Mouse (Mus musculus) kidney, embryonic 16.5 days (tissue): ENCODE data around the gene 1810013L24Rik. TPM values are rescaled to one million over a fixed set of nuclear protein-coding genes. Genes with fewer than 3 reads are reported as not detected.

ENCODE experiments used
- ATAC-seq: fragments of 200-750 bp; cut with Nextera tagmentation; 2 replicates; pipeline ENCODE4 v1.8.0; 2017; ENCODE audit warnings: moderate TSS enrichment; ENCODE audit not compliant: low FRiP score, low TSS enrichment
- H3K27ac ChIP-seq: fragments of 300-500 bp; sonication (generic); 2 replicates; pipeline ENCODE4 v1.5.1; 2014; ENCODE audit warnings: low read length
- H3K27me3 ChIP-seq: fragments of 300-500 bp; sonication (generic); 2 replicates; pipeline ENCODE4 v1.6.1; 2014; ENCODE audit warnings: low read length, control low read depth, mixed read lengths; ENCODE audit not compliant: insufficient read depth
- H3K36me3 ChIP-seq: fragments of 300-500 bp; sonication (generic); 2 replicates; pipeline ENCODE4 v1.6.1; 2014; ENCODE audit warnings: low read length, control low read depth, mixed read lengths; ENCODE audit not compliant: insufficient read depth
- H3K4me1 ChIP-seq: fragments of 300-500 bp; sonication (generic); 2 replicates; pipeline ENCODE4 v1.6.1; 2014; ENCODE audit warnings: low read length, control low read depth, mixed read lengths; ENCODE audit not compliant: insufficient read depth
- H3K4me2 ChIP-seq: fragments of 300-500 bp; sonication (generic); replicated peaks from 2 replicates; pipeline ENCODE4 v1.6.1; 2014; ENCODE audit warnings: low read depth, low read length
- H3K4me3 ChIP-seq: fragments of 300-500 bp; sonication (generic); 2 replicates; pipeline ENCODE4 v1.5.1; 2014; ENCODE audit warnings: mild to moderate bottlenecking, low read length
- H3K9ac ChIP-seq: fragments of 300-500 bp; sonication (generic); replicated peaks from 2 replicates; pipeline ENCODE4 v1.6.1; 2014; ENCODE audit warnings: low read length
- H3K9me3 ChIP-seq: fragments of 300-500 bp; sonication (generic); 2 replicates; pipeline ENCODE4 v1.6.1; 2016; ENCODE audit warnings: low read length, control low read depth
- WGBS: fragments of 180-500 bp; shearing (Covaris S2); extraction: QIAGEN DNeasy Blood & Tissue Kit; methylation state at CpG from one replicate; pipeline ENCODE4 v1.1.7; 2014; 5-methylcytosine and 5-hydroxymethylcytosine counted together
- polyA plus RNA-seq: library from polyadenylated mRNA; unstranded; fragments of >200 nt; fragmentation: Nextera tagmentation; extraction: Ambion mirVana; gene quantifications from 2 replicates; pipeline ENCODE4 v1.2.1, GENCODE M21; 2015

Gene 1810013L24Rik
- polyA plus RNA-seq, 1 experiment from 2014 or later = 18.5 TPM

DNA sequence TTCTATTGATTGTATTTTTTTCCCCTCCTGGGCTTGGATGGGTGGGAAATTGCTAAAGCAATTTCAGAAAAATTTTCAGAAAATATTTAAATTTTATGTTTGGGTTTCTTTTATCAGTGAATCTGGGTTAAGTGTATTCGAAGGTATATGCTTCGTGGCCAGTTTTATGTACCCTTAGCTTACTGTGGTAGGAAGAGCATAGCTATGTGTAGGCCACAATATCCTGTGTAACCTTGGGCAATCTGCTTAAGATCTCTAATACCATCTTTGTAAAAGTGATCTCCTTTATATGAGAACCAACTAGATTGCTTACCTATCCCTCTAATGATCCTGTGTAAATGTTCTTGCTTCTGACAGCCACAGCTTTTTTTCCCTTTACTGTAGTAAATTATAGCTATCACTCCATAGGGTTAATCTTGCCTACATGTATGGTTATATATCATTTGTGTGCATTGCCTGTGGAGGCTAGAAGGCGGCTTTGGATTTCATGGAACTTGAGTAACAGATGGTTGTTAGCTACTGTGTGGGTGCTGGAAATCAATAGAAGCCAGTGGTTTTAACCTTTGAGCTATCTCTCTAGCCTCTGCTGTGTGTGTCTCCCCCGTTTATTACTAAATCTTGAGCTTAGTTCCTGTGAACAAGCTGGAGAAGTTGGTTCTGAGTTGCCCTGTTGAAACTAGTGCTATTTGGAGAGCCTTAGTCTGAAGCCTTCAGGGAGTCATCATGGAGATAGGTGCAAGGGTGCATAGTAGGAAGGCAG, 18.6 kb downstream of the 1810013L24Rik start:
- Histone ChIP-seq H3K9ac (no peak overlapping the region), H3K4me3 (no peak overlapping the region), H3K4me2 (no peak overlapping the region), H3K4me1 (peaks cover 18% of the 10 kb centered on the region; the same call in 1 of the 2 replicates), H3K27ac (no peak overlapping the region), H3K27me3 (no peaks in the 10 kb centered on the region), H3K36me3 (peaks cover 24% of the 10 kb centered on the region), H3K9me3 (no peaks in the 10 kb centered on the region)
- no peak for ATAC-seq
- 77% methylated on average over 4 of the region's 4 CpGs for WGBS

DNA sequence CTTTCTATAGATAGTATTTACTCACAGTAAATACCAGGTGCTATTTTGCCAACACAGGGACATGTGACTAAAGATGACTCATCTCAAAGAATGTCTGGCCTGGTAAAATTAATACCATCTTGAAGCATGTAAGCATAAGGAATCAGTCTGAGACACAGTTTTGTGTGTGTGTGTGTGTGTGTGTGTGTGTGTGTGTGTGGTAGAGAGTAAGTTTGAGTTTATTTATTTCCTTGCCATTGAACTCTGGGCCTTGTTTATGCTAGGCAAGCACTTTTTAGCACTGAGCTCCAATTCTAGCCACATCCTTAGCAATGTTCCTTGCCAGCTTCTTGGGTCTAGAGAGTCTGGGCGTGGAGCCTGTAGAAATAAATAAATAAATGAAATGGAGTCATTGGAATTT, 20.0 kb downstream of the 1810013L24Rik start:
- 60% methylated on average over 1 of the region's 1 CpGs for WGBS
- no peak overlapping the region for H3K4me2 ChIP-seq
- H3K36me3 ChIP-seq = peaks cover 21% of the 10 kb centered on the region
- no peaks in the 10 kb centered on the region for H3K9me3 ChIP-seq
- H3K27me3 ChIP-seq = no peaks in the 10 kb centered on the region
- H3K4me3 ChIP-seq = no peak overlapping the region
- H3K4me1 ChIP-seq = peaks cover 18% of the 10 kb centered on the region; the same call in 1 of the 2 replicates
- no peak overlapping the region for H3K27ac ChIP-seq
- ATAC-seq = no peak
- no peak overlapping the region for H3K9ac ChIP-seq

DNA sequence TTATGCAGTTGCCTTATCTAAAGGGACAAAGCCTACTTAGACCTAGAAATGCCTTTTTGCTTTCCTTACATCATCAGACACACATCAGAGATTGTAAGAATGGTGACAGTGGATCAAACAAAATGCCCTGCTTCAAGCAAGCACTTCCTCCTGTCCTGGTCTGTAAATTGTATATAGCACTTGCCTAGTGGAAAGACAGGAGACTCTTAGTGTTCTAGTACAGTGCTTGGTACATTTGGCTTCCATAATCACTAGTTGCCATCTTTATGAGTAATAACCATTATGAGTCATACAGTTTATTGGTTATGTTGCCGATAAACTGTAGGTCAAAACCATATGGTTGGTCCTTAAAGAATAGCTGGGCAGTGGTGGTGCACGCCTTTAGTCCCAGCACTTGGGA, 25.2 kb downstream of the 1810013L24Rik start:
- no peaks in the 10 kb centered on the region for H3K9me3 ChIP-seq
- no peak for ATAC-seq
- no peaks in the 10 kb centered on the region for H3K4me1 ChIP-seq
- peaks cover 35% of the 10 kb centered on the region for H3K36me3 ChIP-seq
- 91% methylated on average over 2 of the region's 2 CpGs for WGBS
- no peak overlapping the region for H3K4me3 ChIP-seq
- no peak overlapping the region for H3K4me2 ChIP-seq
- H3K27ac ChIP-seq = no peak overlapping the region
- H3K27me3 ChIP-seq = no peaks in the 10 kb centered on the region
- H3K9ac ChIP-seq = no peak overlapping the region

DNA sequence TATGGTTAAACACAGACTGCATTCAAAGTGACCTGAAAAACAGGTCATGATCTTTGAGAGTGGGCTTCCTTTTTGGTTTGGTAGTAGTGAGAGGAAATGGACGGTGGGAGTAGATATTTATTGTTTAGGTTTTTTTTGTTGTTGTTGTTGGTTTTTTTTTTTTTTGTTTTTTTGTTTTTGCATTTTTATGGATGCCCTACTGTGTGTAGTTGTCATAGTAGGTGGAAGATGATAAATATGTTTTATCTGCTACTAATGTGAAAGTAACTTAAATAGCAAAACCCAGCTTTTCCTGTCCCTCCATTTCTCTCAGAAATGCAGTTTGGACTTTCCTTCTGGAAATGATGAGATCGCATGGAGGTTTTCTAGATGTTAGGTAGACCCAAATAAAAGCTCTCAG, 26.9 kb downstream of the 1810013L24Rik start:
- H3K9ac ChIP-seq = no peak overlapping the region
- no peak overlapping the region for H3K4me3 ChIP-seq
- no peaks in the 10 kb centered on the region for H3K4me1 ChIP-seq
- no peak for ATAC-seq
- H3K4me2 ChIP-seq = no peak overlapping the region
- no peaks in the 10 kb centered on the region for H3K9me3 ChIP-seq
- H3K27me3 ChIP-seq = no peaks in the 10 kb centered on the region
- WGBS = 70% methylated on average over 2 of the region's 2 CpGs
- peaks cover 38% of the 10 kb centered on the region for H3K36me3 ChIP-seq
- no peak overlapping the region for H3K27ac ChIP-seq

DNA sequence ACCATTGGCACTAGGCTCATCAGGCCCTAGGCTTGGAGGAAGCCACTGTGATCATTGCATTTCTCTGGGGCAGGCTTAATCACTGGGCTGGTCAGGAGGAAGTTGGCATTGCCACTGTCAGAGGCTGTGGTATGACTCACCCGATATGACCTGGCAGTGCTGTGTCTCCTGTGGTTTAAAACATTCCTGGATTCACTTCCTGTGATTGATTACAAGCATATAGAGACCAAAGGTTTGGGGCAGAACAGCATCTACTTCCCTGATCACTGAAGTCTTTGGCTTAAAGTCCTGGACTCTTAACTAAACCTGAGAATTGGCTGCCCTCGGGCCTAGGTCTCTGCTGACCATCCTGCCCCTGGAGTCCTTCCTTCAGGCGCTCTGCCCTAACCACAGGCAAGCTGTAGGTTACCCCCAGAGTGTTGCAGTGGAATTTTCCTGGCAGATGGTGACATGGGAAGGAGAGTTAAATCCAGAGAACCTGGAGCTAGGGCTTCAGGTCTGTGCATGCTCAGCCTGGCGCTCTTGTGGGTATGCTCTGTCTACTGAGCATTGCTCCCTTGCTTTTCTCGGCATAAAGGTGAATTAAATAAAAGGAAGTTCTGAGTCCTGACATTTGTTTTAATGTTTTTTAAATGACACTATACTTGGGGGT, 32.6 kb downstream of the 1810013L24Rik start:
- H3K4me3 ChIP-seq = no peak overlapping the region
- no peak for ATAC-seq

DNA sequence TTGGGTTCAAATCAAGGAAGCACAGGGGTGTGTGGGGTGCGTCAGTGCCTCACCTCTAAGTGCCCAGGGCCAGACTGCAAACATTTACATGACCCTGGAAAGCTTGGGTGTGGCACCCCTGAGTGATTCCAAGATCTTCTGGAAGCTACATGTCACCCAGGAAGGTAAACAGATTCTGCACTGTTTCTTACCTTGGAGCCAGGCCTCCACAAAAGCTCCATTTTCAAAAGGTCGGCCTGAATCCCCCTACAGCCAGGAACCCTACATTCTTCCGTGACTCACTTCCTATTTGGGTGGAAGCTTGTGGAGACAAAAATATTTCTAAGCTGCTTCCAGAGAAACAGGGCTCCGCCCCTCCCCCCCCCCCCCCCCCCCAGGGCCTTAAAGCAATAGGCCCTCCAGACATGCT, 34.3 kb downstream of the 1810013L24Rik start:
- H3K4me2 ChIP-seq = no peak overlapping the region
- WGBS = 42% methylated on average over 4 of the region's 4 CpGs
- H3K36me3 ChIP-seq = peaks cover 18% of the 10 kb centered on the region; the same call in 1 of the 2 replicates
- ATAC-seq = no peak
- no peak overlapping the region for H3K27ac ChIP-seq
- H3K27me3 ChIP-seq = no peaks in the 10 kb centered on the region
- no peak overlapping the region for H3K9ac ChIP-seq
- H3K4me1 ChIP-seq = peaks cover 8% of the 10 kb centered on the region; the same call in 1 of the 2 replicates
- H3K9me3 ChIP-seq = no peaks in the 10 kb centered on the region
- H3K4me3 ChIP-seq = no peak overlapping the region

More for the DNA sequence above, 32.6 kb downstream of the 1810013L24Rik start:
- Histone ChIP-seq H3K27ac (no peak overlapping the region), H3K9me3 (no peaks in the 10 kb centered on the region), H3K9ac (no peak overlapping the region), H3K4me2 (no peak overlapping the region), H3K36me3 (peaks cover 21% of the 10 kb centered on the region; the same call in 1 of the 2 replicates), H3K4me1 (peaks cover 8% of the 10 kb centered on the region; the same call in 1 of the 2 replicates), H3K27me3 (no peaks in the 10 kb centered on the region)
- WGBS = 87% methylated on average over 5 of the region's 5 CpGs

DNA sequence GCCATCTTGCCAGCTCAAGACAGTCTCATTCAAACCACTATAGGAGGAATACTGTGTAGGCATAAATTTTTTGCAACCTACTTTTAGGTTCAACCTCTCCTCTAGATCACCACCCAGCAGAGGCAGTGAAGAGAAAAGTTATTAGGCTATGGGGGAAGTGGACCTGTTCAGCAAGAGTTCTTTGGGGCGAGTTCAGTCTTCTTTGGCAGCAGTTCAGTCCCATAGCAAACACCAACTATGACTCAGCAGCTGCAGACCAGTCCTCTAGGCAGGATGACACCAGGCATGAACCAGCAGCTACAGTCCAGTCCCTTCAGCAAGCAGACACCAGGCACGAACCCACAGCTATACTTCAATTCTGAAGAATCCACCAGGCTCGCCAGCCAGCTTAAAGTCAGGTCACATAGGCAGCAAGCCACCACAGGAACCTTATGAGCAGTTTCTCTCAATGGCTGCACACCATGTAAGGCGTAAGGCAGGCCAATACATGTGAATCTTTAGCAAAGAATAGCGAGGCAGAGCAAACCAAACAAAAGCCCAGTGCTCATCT, 37.6 kb downstream of the 1810013L24Rik start:
- Histone ChIP-seq H3K9ac (no peak overlapping the region), H3K4me3 (no peak overlapping the region), H3K36me3 (no peaks in the 10 kb centered on the region), H3K4me1 (peaks cover 8% of the 10 kb centered on the region; the same call in 1 of the 2 replicates), H3K9me3 (no peaks in the 10 kb centered on the region), H3K27me3 (no peaks in the 10 kb centered on the region), H3K27ac (no peak overlapping the region), H3K4me2 (no peak overlapping the region)
- WGBS = 83% methylated on average over 5 of the region's 5 CpGs
- no peak for ATAC-seq

DNA sequence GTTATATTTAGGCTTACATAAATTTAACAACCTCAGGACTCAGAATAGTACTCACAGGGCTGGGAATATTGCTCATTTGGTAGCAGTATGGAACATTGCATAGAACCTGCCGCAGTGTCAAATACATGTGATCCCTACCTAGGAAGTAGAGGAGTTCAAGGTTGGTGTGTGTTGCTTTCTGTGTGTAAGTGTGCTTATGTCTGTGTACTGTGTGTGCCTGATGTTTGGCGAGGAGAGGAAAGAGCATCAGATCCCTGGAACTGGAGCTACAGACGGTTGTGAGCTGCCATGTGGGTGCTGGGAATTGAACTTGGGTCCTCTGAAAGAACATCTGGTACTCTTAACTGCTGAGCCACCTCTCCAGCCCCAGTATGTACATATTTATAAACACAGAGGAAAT, 38.6 kb downstream of the 1810013L24Rik start:
- H3K27ac ChIP-seq = no peak overlapping the region
- no peak overlapping the region for H3K4me3 ChIP-seq
- ATAC-seq = no peak
- H3K4me1 ChIP-seq = peaks cover 8% of the 10 kb centered on the region; the same call in 1 of the 2 replicates
- no peaks in the 10 kb centered on the region for H3K27me3 ChIP-seq
- no peaks in the 10 kb centered on the region for H3K9me3 ChIP-seq
- no peak overlapping the region for H3K9ac ChIP-seq
- 86% methylated on average over 3 of the region's 3 CpGs for WGBS
- no peak overlapping the region for H3K4me2 ChIP-seq
- H3K36me3 ChIP-seq = no peaks in the 10 kb centered on the region

DNA sequence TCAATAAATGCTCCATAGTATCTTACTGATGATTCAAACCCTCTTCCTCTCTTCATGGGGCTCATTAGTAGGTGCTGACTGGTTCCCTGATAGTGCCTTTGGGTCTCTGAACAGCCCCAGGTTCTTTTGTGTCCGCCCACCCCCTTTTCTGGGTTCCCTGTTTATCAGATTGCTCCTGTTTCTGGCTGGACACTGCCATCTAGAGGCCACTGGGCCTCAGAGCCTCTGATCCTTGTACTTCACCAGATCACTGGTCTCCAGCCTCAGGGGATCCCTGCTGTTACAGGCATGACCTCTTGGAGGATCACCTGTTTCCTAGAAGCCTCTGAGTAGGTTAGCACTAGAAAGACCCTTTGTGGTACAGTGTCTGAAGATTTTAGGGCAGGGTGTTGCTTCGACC, 39.8 kb downstream of the 1810013L24Rik start:
- WGBS = 28% methylated on average over 2 of the region's 2 CpGs
- ATAC-seq = peak; percentile 26; the same call in 1 of the 2 replicates
- H3K4me2 ChIP-seq = no peak overlapping the region

DNA sequence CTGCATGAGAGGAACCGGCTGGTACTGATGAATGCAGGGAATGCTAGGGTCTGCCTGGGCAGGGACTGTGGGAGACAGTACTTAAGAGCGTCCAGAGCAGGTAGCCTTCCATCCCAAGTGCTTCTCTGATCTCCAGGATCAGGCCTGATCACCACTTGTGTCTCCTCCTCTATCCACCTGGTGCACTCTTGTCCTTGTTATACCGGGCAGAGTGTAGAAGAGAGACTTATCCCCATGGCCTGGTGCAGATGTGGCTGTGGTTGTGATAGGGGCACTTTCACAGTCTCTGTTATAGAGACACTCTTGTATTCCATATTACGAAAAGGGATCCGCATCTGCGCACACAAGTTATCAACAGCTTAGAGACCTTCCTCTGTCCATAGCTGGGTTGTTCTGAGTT, 41.5 kb downstream of the 1810013L24Rik start:
- Histone ChIP-seq H3K4me3 (no peak overlapping the region), H3K27ac (no peak overlapping the region), H3K4me1 (no peaks in the 10 kb centered on the region), H3K27me3 (no peaks in the 10 kb centered on the region), H3K9ac (no peak overlapping the region), H3K9me3 (no peaks in the 10 kb centered on the region), H3K36me3 (no peaks in the 10 kb centered on the region), H3K4me2 (no peak overlapping the region)
- no peak for ATAC-seq
- WGBS = 85% methylated on average over 6 of the region's 6 CpGs

More for the DNA sequence above, 39.8 kb downstream of the 1810013L24Rik start:
- no peak overlapping the region for H3K27ac ChIP-seq
- H3K9me3 ChIP-seq = no peaks in the 10 kb centered on the region
- no peaks in the 10 kb centered on the region for H3K4me1 ChIP-seq
- no peaks in the 10 kb centered on the region for H3K27me3 ChIP-seq
- H3K9ac ChIP-seq = no peak overlapping the region
- H3K36me3 ChIP-seq = no peaks in the 10 kb centered on the region
- no peak overlapping the region for H3K4me3 ChIP-seq
